Mouse (Mus musculus) stomach, embryonic 16.5 days (tissue): ENCODE measurements at regions not wholly inside any gene's neighbourhood (a gene's known extent, or its start where the extent isn't known, plus 50 kb on each side); places are given as distances from the start of the nearest gene placed in this dataset.
A peak's percentile ranks its signal among the peaks of the same experiment; 100 is the strongest.

Experiments
- ATAC-seq: fragments of 200-750 bp; cut with Nextera tagmentation; 2 replicates; pipeline ENCODE4 v1.8.0; 2017; ENCODE audit warnings: moderate number of reproducible peaks, moderate TSS enrichment; ENCODE audit not compliant: insufficient read depth, low FRiP score
- H3K27ac ChIP-seq: fragments of 300-500 bp; sonication (generic); 2 replicates; pipeline ENCODE4 v1.5.1; 2014; ENCODE audit warnings: low read length
- H3K27me3 ChIP-seq: fragments of 300-500 bp; sonication (generic); 2 replicates; pipeline ENCODE4 v1.6.1; 2014; ENCODE audit warnings: low read length, control low read depth, mixed read lengths; ENCODE audit not compliant: control insufficient read depth, insufficient read depth
- H3K36me3 ChIP-seq: fragments of 300-500 bp; sonication (generic); 2 replicates; pipeline ENCODE4 v1.6.1; 2014; ENCODE audit warnings: low read length; ENCODE audit not compliant: control insufficient read depth, insufficient read depth
- H3K4me1 ChIP-seq: fragments of 300-500 bp; sonication (generic); 2 replicates; pipeline ENCODE4 v1.6.1; 2014; ENCODE audit warnings: low read length, control low read depth, mixed read lengths; ENCODE audit not compliant: control insufficient read depth, insufficient read depth
- H3K4me2 ChIP-seq: fragments of 300-500 bp; sonication (generic); 2 replicates; pipeline ENCODE4 v1.6.1; 2014; ENCODE audit warnings: low read depth, low read length, mixed read lengths
- H3K4me3 ChIP-seq: fragments of 300-500 bp; sonication (generic); replicated peaks from 2 replicates; pipeline ENCODE4 v1.5.1; 2014; ENCODE audit warnings: mild to moderate bottlenecking, low read length
- H3K9ac ChIP-seq: fragments of 300-500 bp; sonication (generic); 2 replicates; pipeline ENCODE4 v1.6.1; 2014; ENCODE audit warnings: low read length
- H3K9me3 ChIP-seq: fragments of 300-500 bp; sonication (generic); replicated peaks from 2 replicates; pipeline ENCODE4 v1.6.1; 2016; ENCODE audit warnings: low read length, control low read depth; ENCODE audit not compliant: control insufficient read depth
- WGBS: fragments of 180-500 bp; shearing (Covaris S2); extraction: QIAGEN DNeasy Blood & Tissue Kit; methylation state at CpG from one replicate; pipeline ENCODE4 v1.1.7; 2014; 5-methylcytosine and 5-hydroxymethylcytosine counted together

DNA sequence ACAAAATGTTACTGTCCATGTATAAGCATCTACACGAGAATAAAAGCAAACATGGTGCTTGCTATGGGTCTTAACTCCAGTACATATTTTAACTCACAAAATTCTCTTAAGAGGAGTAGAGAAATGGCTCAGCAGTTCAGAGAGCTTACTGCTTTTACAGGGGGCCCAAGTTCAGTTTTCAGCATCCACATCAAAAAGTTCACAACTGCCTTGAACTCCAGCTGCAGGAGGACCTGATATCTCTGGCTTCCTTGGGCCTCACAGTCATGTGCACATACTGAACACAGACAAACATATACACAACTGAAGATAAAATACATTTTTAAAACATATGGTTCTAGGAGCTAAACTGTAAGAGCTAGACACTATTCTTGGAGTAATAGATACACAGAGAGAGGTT, 161.0 kb upstream of the Tmtc1 start:
- no peak for ATAC-seq
- WGBS, result 82% methylated on average over 1 of the region's 1 CpGs
- H3K4me3 ChIP-seq, result no peak overlapping the region
- no peaks in the 10 kb centered on the region for H3K9me3 ChIP-seq
- no peaks in the 10 kb centered on the region for H3K27me3 ChIP-seq
- no peak overlapping the region for H3K4me2 ChIP-seq
- H3K4me1 ChIP-seq, result no peaks in the 10 kb centered on the region
- H3K9ac ChIP-seq, result no peak overlapping the region
- no peak overlapping the region for H3K27ac ChIP-seq
- no peaks in the 10 kb centered on the region for H3K36me3 ChIP-seq

DNA sequence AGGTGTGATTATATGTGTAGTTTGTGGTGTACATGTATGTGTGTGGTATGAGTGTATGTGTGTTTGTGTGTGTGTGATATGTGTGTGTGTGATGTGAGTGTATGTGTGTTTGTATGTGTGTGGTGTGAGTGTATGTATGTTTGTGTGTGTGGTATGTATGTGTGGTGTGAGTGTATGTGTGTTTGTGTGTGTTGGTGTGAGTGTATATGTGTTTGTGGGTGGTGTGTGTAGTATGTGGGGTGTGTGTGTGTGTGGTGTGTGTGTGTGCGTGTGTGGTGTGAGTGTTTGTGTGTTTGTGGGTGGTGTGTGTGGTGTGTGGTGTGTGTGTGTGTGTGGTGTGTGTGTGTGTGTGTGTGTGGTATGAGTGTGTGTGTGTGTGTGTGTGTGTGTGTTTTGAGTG, 160.6 kb upstream of the Tmtc1 start:
- H3K4me1 ChIP-seq, result no peaks in the 10 kb centered on the region
- H3K27me3 ChIP-seq, result no peaks in the 10 kb centered on the region
- 0% methylated on average over 1 of the region's 1 CpGs for WGBS
- no peaks in the 10 kb centered on the region for H3K9me3 ChIP-seq
- H3K4me3 ChIP-seq, result no peak overlapping the region
- no peak overlapping the region for H3K4me2 ChIP-seq
- no peak for ATAC-seq
- H3K27ac ChIP-seq, result no peak overlapping the region
- H3K36me3 ChIP-seq, result no peaks in the 10 kb centered on the region
- H3K9ac ChIP-seq, result no peak overlapping the region

DNA sequence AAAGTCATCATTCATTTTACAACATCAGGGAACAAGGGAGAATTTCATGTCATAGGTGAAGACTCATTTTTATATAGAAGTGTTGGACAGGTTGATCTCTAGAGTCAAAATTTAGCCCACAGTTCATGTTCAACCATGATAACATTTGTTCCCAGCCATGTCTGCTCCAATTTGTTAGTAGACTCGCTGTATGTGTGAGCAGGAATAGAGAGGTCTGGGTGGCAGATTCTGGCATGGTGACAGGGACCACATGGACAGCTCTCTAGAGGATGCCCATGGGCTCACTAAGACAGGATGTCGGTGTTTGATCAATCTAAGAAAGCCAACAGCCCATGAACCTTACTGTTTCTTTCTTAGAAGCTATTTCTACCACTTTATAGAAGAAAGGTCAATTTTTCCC, 159.7 kb upstream of the Tmtc1 start:
- ATAC-seq, result no peak
- H3K9ac ChIP-seq, result no peak overlapping the region
- peaks cover 2% of the 10 kb centered on the region; the same call in 1 of the 2 replicates for H3K4me1 ChIP-seq
- no peak overlapping the region for H3K4me3 ChIP-seq
- WGBS, result 78% methylated on average over 2 of the region's 2 CpGs
- H3K27me3 ChIP-seq, result no peaks in the 10 kb centered on the region
- no peak overlapping the region for H3K27ac ChIP-seq
- H3K4me2 ChIP-seq, result no peak overlapping the region
- no peaks in the 10 kb centered on the region for H3K36me3 ChIP-seq
- no peaks in the 10 kb centered on the region for H3K9me3 ChIP-seq

- no peaks in the 10 kb centered on the region for H3K27me3 ChIP-seq
- ATAC-seq, result no peak
- WGBS, result 58% methylated on average over 4 of the region's 4 CpGs
Measured at GRCm38 (mm10) chr6:148603460-148603859, 159.3 kb upstream of the Tmtc1 start.

DNA sequence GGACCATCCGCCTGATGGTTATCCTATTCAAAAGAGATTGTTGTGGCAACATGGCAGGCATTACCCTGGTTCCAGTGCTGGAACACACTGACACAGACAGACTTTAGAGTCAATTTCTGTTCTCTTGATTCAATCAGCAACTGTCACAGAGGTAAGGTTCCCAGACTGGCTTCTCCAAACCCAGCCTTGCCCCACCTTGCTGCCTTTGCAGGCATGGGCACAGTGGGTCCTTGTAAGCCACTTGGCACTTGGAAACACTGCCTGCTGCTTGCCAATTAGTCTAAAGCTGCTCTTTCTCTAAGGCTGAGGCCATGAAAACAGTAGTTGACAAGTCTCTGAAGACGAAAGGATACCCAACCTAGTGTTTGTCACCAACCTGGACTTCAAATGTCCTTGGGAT, 158.7 kb upstream of the Tmtc1 start:
- WGBS, result 89% methylated on average over 2 of the region's 2 CpGs
- Histone ChIP-seq H3K36me3 (no peaks in the 10 kb centered on the region), H3K4me1 (peaks cover 4% of the 10 kb centered on the region; the same call in 1 of the 2 replicates), H3K27ac (no peak overlapping the region), H3K9me3 (no peaks in the 10 kb centered on the region), H3K27me3 (no peaks in the 10 kb centered on the region), H3K4me2 (no peak overlapping the region), H3K4me3 (no peak overlapping the region), H3K9ac (no peak overlapping the region)
- ATAC-seq, result no peak

More at GRCm38 (mm10) chr6:148603460-148603859, 159.3 kb upstream of the Tmtc1 start:
- Histone ChIP-seq H3K9ac (no peak overlapping the region), H3K36me3 (no peaks in the 10 kb centered on the region), H3K4me3 (no peak overlapping the region), H3K27ac (no peak overlapping the region), H3K4me2 (no peak overlapping the region), H3K9me3 (no peaks in the 10 kb centered on the region), H3K4me1 (peaks cover 4% of the 10 kb centered on the region; the same call in 1 of the 2 replicates)

GRCm38 (mm10) chr6:148600934-148601333, 156.7 kb upstream of the Tmtc1 start:
- WGBS, result 48% methylated on average over 2 of the region's 2 CpGs
- Histone ChIP-seq H3K4me1 (peaks cover 4% of the 10 kb centered on the region; the same call in 1 of the 2 replicates), H3K9ac (no peak overlapping the region), H3K36me3 (no peaks in the 10 kb centered on the region), H3K9me3 (no peaks in the 10 kb centered on the region), H3K27ac (no peak overlapping the region), H3K27me3 (no peaks in the 10 kb centered on the region), H3K4me2 (no peak overlapping the region), H3K4me3 (no peak overlapping the region)
- ATAC-seq, result no peak

GRCm38 (mm10) chr6:148599473-148599872, 155.3 kb upstream of the Tmtc1 start:
- Histone ChIP-seq H3K27me3 (no peaks in the 10 kb centered on the region), H3K27ac (no peak overlapping the region), H3K4me1 (peaks cover 4% of the 10 kb centered on the region; the same call in 1 of the 2 replicates), H3K9ac (no peak overlapping the region), H3K9me3 (no peaks in the 10 kb centered on the region), H3K36me3 (no peaks in the 10 kb centered on the region), H3K4me3 (no peak overlapping the region), H3K4me2 (peak overlapping the region; percentile 48; the same call in 1 of the 2 replicates)
- no peak for ATAC-seq
- WGBS, result 81% methylated on average over 4 of the region's 4 CpGs

DNA sequence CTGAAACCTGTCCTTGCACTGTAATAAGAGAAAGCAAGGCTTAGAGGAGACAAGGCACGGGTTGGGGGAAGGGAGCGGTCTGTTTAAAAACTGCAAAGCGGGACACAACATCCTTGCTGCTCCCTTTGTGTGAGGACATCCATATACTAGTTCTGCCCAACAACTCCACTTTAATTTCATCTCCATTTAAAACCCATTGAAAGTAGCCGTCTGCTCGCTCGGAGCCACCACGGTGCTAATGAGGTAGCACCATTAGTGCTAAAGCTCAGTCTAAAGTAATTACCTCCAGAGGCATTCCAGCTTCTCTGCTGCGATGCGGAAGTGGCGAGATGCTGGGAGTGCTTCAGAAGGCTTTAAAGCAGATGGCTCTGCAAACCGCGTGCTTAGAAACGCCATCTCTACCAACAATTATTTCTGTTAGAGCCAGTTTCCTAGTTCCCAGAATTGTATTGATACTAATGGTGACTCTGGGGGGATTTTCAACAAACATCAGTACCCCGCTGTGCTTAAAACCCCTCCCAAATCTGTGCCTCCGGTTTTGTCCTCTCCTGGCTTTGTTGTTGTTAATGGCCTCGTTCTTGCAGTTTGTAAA, 154.7 kb upstream of the Tmtc1 start:
- ATAC-seq, result no peak
- Histone ChIP-seq H3K4me3 (peak overlapping the region; percentile 18), H3K4me2 (peak overlapping the region; percentile 48), H3K9ac (peak overlapping the region; percentile 28; the same call in 1 of the 2 replicates), H3K36me3 (no peaks in the 10 kb centered on the region), H3K27me3 (no peaks in the 10 kb centered on the region), H3K9me3 (no peaks in the 10 kb centered on the region), H3K27ac (no peak overlapping the region), H3K4me1 (peaks cover 4% of the 10 kb centered on the region; the same call in 1 of the 2 replicates)
- 13% methylated on average over 16 of the region's 16 CpGs for WGBS

DNA sequence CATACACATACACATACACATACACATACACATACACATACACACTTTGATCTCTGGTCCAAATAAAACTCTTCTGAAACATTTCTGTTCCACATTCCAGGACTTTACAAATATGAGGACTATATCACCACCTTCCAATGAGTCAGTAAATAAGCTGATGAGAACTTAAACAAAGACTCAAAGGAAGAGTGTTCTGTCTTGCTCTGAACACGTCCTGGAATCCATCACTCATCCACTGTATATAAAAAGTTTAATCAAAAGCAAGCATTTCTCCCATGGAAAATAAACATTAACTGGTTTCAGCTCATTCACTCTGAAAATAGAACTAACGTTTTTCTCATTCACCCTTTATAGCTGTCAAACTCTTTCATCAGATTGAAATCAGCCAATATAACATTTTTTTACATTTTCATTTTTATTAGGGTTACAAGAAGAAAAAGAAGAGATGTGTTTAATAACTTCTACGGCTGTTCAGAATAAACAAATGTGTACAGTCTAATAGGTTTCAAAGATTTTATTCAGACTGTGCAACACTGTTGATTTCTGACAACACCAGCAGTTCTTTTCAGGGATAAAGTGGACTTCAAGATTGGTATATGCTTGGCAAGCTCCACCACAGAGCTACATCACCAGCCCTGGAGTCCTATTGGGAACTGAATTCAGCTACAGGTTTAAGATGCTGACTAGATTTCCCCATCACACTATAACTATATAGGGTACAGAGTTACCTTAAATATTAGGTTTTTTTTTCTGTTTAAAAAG, 151.0 kb upstream of the Tmtc1 start:
- 23% methylated on average over 3 of the region's 3 CpGs for WGBS
- H3K4me2 ChIP-seq, result no peak overlapping the region
- H3K27ac ChIP-seq, result no peak overlapping the region; the same call in 1 of the 2 replicates
- H3K4me3 ChIP-seq, result no peak overlapping the region
- no peak overlapping the region for H3K9ac ChIP-seq
- no peaks in the 10 kb centered on the region for H3K9me3 ChIP-seq
- H3K4me1 ChIP-seq, result peaks cover 4% of the 10 kb centered on the region; the same call in 1 of the 2 replicates
- H3K36me3 ChIP-seq, result no peaks in the 10 kb centered on the region
- no peak for ATAC-seq
- H3K27me3 ChIP-seq, result no peaks in the 10 kb centered on the region
